Mouse (Mus musculus) layer of hippocampus, postnatal 10 days (tissue): ENCODE data around the gene Tom1l2. TPM values are rescaled to one million over a fixed set of nuclear protein-coding genes. Genes with fewer than 3 reads are reported as not detected.

ENCODE experiments used
- DNase-seq, 2 experiments: peaks; one replicate each; pipeline ENCODE4 v3.0.0; 2021; ENCODE audit warnings: low spot score in 2 of 2
- microRNA-seq, 2 experiments: library from miRNA; unstranded; fragments of <30 nt; microRNA quantifications; one replicate each; pipeline ENCODE4 v1.2.0; 2021
- total RNA-seq, 2 experiments: library from RNA; stranded (reverse); gene quantifications; 2 replicates each; pipeline ENCODE4 v1.2.3; 2021

Gene Tom1l2
- total RNA-seq, 2 experiments from 2014 or later, result 112 to 114 TPM

DNA sequence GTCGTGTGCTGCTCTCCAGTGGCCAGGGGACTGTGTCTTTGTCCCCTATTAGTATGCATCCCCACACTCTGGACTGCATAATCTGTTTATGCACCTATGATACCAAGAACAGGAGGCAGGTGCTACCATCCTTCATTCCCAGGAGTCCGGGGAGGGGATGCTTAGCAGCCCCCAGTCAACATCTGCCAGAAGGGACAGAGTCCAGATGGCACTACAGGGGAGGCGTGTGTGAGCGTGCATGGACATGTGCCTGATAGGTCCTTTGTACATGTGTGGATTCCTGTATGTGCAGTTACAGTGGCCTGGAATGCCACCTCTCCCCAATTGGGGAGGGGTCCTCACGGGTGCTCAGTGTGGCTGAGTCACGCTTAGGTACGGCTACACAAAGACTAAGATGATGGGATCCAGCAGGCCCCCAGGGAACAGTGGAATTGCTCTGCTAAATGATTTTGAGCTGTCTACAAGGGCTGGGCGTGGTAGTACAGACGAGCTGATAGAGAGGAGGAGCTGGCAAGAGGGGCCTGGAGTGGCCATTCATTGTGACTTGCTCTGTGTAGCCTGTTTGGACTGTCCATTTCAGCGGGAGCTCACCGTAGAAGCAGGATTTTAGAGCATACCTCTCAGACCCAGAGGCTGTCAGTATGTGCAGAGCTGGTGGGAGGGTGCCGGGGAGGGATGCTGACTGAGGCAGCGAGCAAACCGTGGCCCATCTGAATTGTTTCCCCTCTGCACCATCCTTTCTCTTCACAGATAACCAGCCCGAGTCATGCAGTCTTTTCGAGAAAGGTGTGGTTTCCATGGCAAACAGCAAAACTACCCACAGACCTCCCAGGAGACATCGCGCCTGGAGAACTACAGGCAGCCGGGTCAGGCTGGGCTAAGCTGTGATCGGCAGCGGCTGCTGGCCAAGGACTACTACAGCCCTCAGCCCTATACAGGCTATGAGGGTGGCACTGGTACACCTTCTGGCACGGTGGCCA, 168.1 kb downstream of the Tom1l2 start:
- DNase-seq, result peak in 1 of 2 experiments; percentile 43

DNA sequence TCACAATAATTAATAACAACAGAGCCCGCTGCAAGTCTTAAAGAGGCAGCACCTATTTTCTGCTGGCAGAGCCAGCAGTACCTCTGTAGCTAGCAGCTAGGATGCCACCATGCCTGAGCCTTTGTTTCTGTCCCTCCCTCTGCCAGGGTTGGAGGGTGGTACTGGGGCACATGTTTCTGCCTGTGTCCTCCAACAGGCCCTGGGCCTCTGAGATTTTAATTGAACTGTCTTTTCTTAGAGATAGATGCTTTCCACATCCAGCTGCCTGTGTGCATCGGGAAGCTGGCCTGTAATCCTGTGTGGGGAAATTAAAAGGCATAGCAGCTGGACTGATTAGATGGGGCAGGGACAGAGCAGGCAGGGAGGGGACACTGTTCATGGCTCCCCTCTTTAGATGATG, 170.0 kb downstream of the Tom1l2 start:
- DNase-seq, result no peak

DNA sequence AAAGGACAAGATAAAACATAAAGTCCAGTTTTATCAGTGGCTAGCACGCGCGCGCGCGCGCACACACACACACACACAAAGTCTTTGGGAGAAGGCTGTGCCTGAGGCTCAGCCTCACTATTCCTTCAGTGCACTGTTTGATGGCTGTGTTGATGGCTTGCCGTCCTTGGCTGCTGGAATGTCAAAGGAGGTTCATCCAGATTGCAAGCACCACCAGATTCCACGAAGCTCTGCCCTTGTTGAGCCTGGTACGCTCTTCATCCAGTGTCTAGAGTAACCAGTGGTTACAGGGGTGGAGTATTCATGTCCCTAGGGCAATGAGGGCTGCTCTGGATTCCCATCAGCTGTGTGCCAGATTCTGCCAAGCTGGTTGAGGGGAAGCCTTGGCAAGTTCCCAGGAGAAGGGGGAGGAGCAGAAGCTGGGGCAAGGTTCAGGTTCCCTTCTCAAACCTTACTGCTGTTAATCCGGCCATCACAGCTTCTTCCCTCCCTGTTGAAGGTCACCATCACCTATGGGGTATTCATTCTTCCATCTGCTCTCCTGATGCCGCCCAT, 170.5 kb downstream of the Tom1l2 start:
- DNase-seq, result no peak

DNA sequence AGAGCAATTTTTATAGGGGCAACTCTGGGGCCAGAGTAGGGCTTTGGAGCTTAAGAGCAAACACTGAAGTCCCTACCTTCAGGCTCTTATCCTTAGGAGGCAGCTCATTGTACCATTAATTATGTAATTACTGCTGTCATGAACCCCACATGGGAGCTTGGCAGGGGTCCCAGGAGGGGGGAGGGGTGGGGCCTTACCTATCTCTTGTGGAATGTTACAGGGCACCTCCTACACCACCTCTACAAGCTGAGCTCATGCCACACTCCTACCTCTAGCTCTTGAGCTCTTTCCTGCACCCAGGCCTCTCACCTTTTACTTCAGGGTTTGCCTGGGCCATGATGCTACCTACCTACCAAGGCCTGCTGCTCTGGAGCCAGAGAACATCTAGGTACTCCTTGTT, 174.2 kb downstream of the Tom1l2 start:
- peak in 1 of 2 experiments; percentile 47 for DNase-seq

DNA sequence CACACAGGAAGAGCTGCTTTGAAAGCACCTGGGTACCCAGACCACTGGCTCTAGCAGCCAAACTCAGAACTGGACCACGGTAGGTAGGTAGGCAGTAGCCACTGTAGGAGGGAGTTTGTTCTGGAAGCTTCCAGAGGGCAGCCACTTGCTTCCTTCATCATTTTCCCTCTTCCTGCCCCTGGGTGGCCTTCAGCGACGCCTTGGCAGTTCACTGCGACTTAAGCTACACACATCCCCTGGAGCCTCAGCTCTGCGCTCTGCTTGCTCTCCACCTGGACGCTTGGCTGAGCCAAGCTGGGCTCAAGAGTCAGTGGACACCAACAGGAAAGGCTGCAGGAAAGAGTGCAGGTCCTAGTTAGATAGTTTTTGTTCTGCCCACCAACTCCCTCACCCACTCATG, 174.7 kb downstream of the Tom1l2 start:
- no peak for DNase-seq

DNA sequence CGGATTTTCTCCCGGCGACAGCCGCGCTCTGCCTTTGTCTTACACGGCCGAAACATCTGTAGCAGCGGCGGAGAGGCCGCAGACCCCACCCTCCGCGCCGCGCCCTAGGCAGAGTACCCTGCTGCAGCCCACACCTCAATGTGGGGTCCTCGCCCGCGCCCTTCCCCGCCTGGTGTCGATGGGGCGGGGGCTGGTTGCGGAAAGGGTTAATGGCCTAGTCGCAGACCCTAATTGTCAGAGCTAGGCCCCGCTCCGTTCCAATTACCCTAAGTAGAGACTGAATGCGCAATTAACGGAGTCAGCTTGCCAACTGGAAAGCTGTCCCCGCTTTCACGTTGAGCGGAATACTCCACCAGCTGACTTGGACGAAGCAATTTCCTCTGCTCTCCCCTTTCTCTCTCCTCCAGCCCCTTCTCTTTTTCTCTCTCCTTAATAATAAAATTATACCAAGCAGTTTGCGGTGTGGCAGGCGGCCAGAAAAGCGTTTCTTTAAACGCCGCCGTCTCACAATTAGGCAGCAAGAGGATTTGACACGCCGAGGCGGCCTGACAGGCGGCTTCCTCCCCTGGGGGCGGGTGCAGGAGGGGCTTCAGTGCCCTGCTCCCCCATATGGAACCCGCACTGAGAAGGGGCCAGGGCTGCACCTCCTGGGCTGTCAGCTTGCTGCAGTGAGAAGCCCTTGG, 175.6 kb downstream of the Tom1l2 start:
- peak; percentile 74 to 77 for DNase-seq

Small RNA genes within 50 kb of the gene (microRNA-seq; reads per million reads assigned to microRNA genes)
- gene Gm27711 (0 reads per million in 2 experiments), gene Mir6921 (0 to 0.59 reads per million in 2 experiments), gene Mir6922 (0.22 to 0.39 reads per million in 2 experiments)

Other genes with a start within 250 kb of the Tom1l2 start
- gene Rai1, start 247.9 kb downstream of the Tom1l2 start, total RNA-seq, result 10 to 100 TPM; 70.7 to 83.2 TPM
- 10 to 100 TPM; 46.8 to 52.8 TPM for gene Srebf1, start 130.3 kb downstream of the Tom1l2 start, total RNA-seq
- gene Drc3, start 424 bp upstream of the Tom1l2 start, total RNA-seq, result 1 to 10 TPM; 6.5 to 7.2 TPM
- gene Gid4, start 64.2 kb upstream of the Tom1l2 start, total RNA-seq, result 10 to 100 TPM; 38.0 to 39.3 TPM
- 10 to 100 TPM; 28.3 to 31.8 TPM for gene Atpaf2, start 65.6 kb upstream of the Tom1l2 start, total RNA-seq
- gene Drg2, start 101.7 kb upstream of the Tom1l2 start, total RNA-seq, result 10 to 100 TPM; 64.2 to 73.8 TPM
- under 1 TPM; 0.13 to 0.18 TPM for gene Myo15, start 116.4 kb upstream of the Tom1l2 start, total RNA-seq
- gene Alkbh5, start 183.5 kb upstream of the Tom1l2 start, total RNA-seq, result 10 to 100 TPM; 39.0 to 40.1 TPM